Mouse (Mus musculus): ENCODE measurements at regions not wholly inside any gene's neighbourhood (a gene's known extent, or its start where the extent isn't known, plus 50 kb on each side); places are given as distances from the start of the nearest gene placed in this dataset.

DNA sequence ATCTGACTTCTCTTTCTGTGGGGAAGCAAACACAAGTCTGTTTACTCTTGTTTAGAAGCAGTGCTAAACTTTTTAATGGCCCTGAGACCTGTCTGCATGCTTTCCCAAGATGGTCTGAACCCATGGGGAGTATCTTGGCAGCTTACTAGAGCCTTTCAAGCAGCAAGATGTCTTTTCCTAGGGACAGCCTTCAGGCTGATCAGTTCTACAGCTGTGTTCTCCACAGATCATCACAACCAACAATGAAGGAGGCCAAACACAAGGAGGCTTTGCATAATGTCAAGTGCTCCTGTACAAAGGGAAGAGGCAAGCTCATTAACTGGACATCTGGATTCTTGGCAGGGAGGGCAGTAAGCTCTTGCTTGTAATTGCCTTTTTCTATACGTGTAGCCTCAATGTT is 641.0 kb downstream of the Nedd1 start:
- DNase-seq (ENCODE audit: low spot score): peak; percentile 48
- H3K4me1 ChIP-seq: peaks cover 69% of the 10 kb centered on the region

GRCm38 (mm10) chr10:92079421-92079820 is 642.8 kb downstream of the Nedd1 start:
- Histone ChIP-seq H3K27ac (replicated peaks) (peak overlapping the region; percentile 68), H3K4me1 (peaks cover 87% of the 10 kb centered on the region), H3K27me3 (ENCODE audit: low read depth, poor library complexity, severe bottlenecking) (peaks cover 56% of the 10 kb centered on the region), H3K9me3 (replicated peaks) (no peaks in the 10 kb centered on the region), H3K4me3 (no peak overlapping the region), H3K36me3 (peaks cover 29% of the 10 kb centered on the region)
- 10% methylated on average over 4 of the region's 4 CpGs for WGBS
- DNase-seq (ENCODE audit: low spot score): peak; percentile 62

More for the DNA sequence above, 641.0 kb downstream of the Nedd1 start:
- H3K36me3 ChIP-seq: peaks cover 47% of the 10 kb centered on the region
- peak overlapping the region; percentile 81 for H3K27ac ChIP-seq (replicated peaks)
- no peak overlapping the region for H3K4me3 ChIP-seq
- no peaks in the 10 kb centered on the region for H3K9me3 ChIP-seq (replicated peaks)
- peaks cover 60% of the 10 kb centered on the region for H3K27me3 ChIP-seq (ENCODE audit: low read depth, poor library complexity, severe bottlenecking)
- 12% methylated on average over 1 of the region's 1 CpGs for WGBS

DNA sequence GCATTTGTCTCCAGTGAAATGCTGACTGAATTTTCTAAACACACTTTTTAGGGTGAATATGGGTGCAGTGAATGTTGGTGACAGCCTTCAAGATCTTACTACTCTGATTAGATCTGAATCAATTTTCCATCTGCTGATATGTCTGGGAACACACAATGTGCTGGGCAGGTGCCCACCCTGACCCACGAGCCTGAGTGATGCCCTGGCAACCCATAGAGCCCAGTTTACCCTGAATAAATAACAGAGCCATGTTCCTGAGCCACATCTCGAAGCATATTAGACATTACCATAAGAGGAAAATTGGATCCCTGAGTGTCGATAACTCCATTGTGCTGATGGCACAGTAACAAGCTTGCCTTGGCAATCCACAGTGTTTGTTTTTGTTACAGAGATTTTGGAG is 644.9 kb downstream of the Nedd1 start:
- Histone ChIP-seq H3K4me1 (peaks cover 95% of the 10 kb centered on the region), H3K27me3 (ENCODE audit: low read depth, poor library complexity, severe bottlenecking) (peaks cover 41% of the 10 kb centered on the region), H3K27ac (replicated peaks) (peak overlapping the region; percentile 79), H3K9me3 (replicated peaks) (no peaks in the 10 kb centered on the region), H3K4me3 (no peak overlapping the region), H3K36me3 (peaks cover 19% of the 10 kb centered on the region)
- no peak for DNase-seq (ENCODE audit: low spot score)
- WGBS: 73% methylated on average over 3 of the region's 3 CpGs

- 20% methylated on average over 3 of the region's 3 CpGs for WGBS
- H3K27me3 ChIP-seq (ENCODE audit: low read depth, poor library complexity, severe bottlenecking): peaks cover 36% of the 10 kb centered on the region
- peak overlapping the region; percentile 79 for H3K27ac ChIP-seq (replicated peaks)
- H3K4me3 ChIP-seq: no peak overlapping the region
- no peaks in the 10 kb centered on the region for H3K9me3 ChIP-seq (replicated peaks)
- peaks cover 21% of the 10 kb centered on the region for H3K36me3 ChIP-seq
- peaks cover 90% of the 10 kb centered on the region for H3K4me1 ChIP-seq
- DNase-seq (ENCODE audit: low spot score): peak; percentile 21
Measured at GRCm38 (mm10) chr10:92076754-92077153, 645.5 kb downstream of the Nedd1 start.

- WGBS: 24% methylated on average over 8 of the region's 8 CpGs
- peaks cover 36% of the 10 kb centered on the region for H3K27me3 ChIP-seq (ENCODE audit: low read depth, poor library complexity, severe bottlenecking)
- peak overlapping the region; percentile 79 for H3K27ac ChIP-seq (replicated peaks)
- DNase-seq (ENCODE audit: low spot score): no peak
- no peak overlapping the region for H3K4me3 ChIP-seq
- H3K4me1 ChIP-seq: peaks cover 77% of the 10 kb centered on the region
- peaks cover 34% of the 10 kb centered on the region for H3K36me3 ChIP-seq
- H3K9me3 ChIP-seq (replicated peaks): no peaks in the 10 kb centered on the region
Measured at GRCm38 (mm10) chr10:92075469-92075868, 646.8 kb downstream of the Nedd1 start.

- H3K4me3 ChIP-seq: no peak overlapping the region
- H3K27me3 ChIP-seq (ENCODE audit: low read depth, poor library complexity, severe bottlenecking): peaks cover 36% of the 10 kb centered on the region
- peak overlapping the region; percentile 79 for H3K27ac ChIP-seq (replicated peaks)
- H3K9me3 ChIP-seq (replicated peaks): no peaks in the 10 kb centered on the region
- peaks cover 40% of the 10 kb centered on the region for H3K36me3 ChIP-seq
- 82% methylated on average over 11 of the region's 11 CpGs for WGBS
- peaks cover 71% of the 10 kb centered on the region for H3K4me1 ChIP-seq
- no peak for DNase-seq (ENCODE audit: low spot score)
Measured at GRCm38 (mm10) chr10:92074698-92075394, 647.4 kb downstream of the Nedd1 start.

- peak; percentile 35 for DNase-seq (ENCODE audit: low spot score)
- H3K4me3 ChIP-seq: no peak overlapping the region
- 30% methylated on average over 5 of the region's 5 CpGs for WGBS
- peaks cover 48% of the 10 kb centered on the region for H3K36me3 ChIP-seq
- peak overlapping the region; percentile 79 for H3K27ac ChIP-seq (replicated peaks)
- no peaks in the 10 kb centered on the region for H3K9me3 ChIP-seq (replicated peaks)
- H3K27me3 ChIP-seq (ENCODE audit: low read depth, poor library complexity, severe bottlenecking): peaks cover 36% of the 10 kb centered on the region
- H3K4me1 ChIP-seq: peaks cover 62% of the 10 kb centered on the region
Measured at GRCm38 (mm10) chr10:92073873-92074390, 648.3 kb downstream of the Nedd1 start.

GRCm38 (mm10) chr10:92044783-92045182 is 677.4 kb downstream of the Nedd1 start:
- H3K4me3 ChIP-seq: no peak overlapping the region
- DNase-seq (ENCODE audit: low spot score): no peak
- H3K27ac ChIP-seq (replicated peaks): no peak overlapping the region
- no peaks in the 10 kb centered on the region for H3K27me3 ChIP-seq (ENCODE audit: low read depth, poor library complexity, severe bottlenecking)
- peaks cover 5% of the 10 kb centered on the region; the same call in 1 of the 2 replicates for H3K4me1 ChIP-seq
- no peaks in the 10 kb centered on the region for H3K9me3 ChIP-seq (replicated peaks)
- H3K36me3 ChIP-seq: no peaks in the 10 kb centered on the region

GRCm38 (mm10) chr10:92036176-92036575 is 686.0 kb downstream of the Nedd1 start:
- Histone ChIP-seq H3K9me3 (replicated peaks) (no peaks in the 10 kb centered on the region), H3K4me1 (peaks cover 3% of the 10 kb centered on the region; the same call in 1 of the 2 replicates), H3K27ac (replicated peaks) (no peak overlapping the region), H3K36me3 (no peaks in the 10 kb centered on the region), H3K27me3 (ENCODE audit: low read depth, poor library complexity, severe bottlenecking) (no peaks in the 10 kb centered on the region), H3K4me3 (no peak overlapping the region)
- no peak for DNase-seq (ENCODE audit: low spot score)
- WGBS: 65% methylated on average over 3 of the region's 3 CpGs

- H3K36me3 ChIP-seq: no peaks in the 10 kb centered on the region
- DNase-seq (ENCODE audit: low spot score): no peak
- no peak overlapping the region for H3K27ac ChIP-seq (replicated peaks)
- 90% methylated on average over 4 of the region's 4 CpGs for WGBS
- no peaks in the 10 kb centered on the region for H3K9me3 ChIP-seq (replicated peaks)
- no peaks in the 10 kb centered on the region for H3K27me3 ChIP-seq (ENCODE audit: low read depth, poor library complexity, severe bottlenecking)
- no peak overlapping the region for H3K4me3 ChIP-seq
- H3K4me1 ChIP-seq: no peaks in the 10 kb centered on the region
Measured at GRCm38 (mm10) chr10:92030221-92030620, 692.0 kb downstream of the Nedd1 start.

DNA sequence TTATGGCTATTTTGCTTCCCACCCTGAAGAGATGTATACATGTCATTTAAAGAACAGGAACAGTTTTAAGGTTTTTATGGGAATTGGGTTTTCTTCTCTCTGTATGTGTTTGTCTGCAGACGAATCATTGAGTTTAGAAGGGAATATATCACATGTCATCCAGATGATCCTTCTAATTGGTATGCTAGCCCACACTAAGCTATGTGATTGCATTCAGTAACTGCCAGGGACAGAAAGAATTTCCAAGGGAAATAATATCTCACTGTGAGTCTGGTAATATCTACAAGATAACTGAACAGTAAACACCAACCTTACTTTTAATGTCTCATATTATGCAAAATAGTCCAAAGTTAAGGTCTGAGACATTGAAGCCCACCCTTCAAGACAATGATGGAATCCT is 698.0 kb downstream of the Nedd1 start:
- Histone ChIP-seq H3K4me3 (no peak overlapping the region), H3K27ac (replicated peaks) (no peak overlapping the region), H3K36me3 (no peaks in the 10 kb centered on the region), H3K27me3 (ENCODE audit: low read depth, poor library complexity, severe bottlenecking) (no peaks in the 10 kb centered on the region), H3K9me3 (replicated peaks) (no peaks in the 10 kb centered on the region), H3K4me1 (no peaks in the 10 kb centered on the region)
- no peak for DNase-seq (ENCODE audit: low spot score)
- WGBS: 83% methylated on average over 1 of the region's 1 CpGs

GRCm38 (mm10) chr10:92021036-92021435 is 701.2 kb downstream of the Nedd1 start:
- WGBS: 91% methylated on average over 1 of the region's 1 CpGs
- peaks cover 4% of the 10 kb centered on the region; the same call in 1 of the 2 replicates for H3K4me1 ChIP-seq
- H3K4me3 ChIP-seq: no peak overlapping the region
- DNase-seq (ENCODE audit: low spot score): no peak
- H3K27me3 ChIP-seq (ENCODE audit: low read depth, poor library complexity, severe bottlenecking): no peaks in the 10 kb centered on the region
- H3K27ac ChIP-seq (replicated peaks): no peak overlapping the region
- H3K9me3 ChIP-seq (replicated peaks): no peaks in the 10 kb centered on the region
- H3K36me3 ChIP-seq: no peaks in the 10 kb centered on the region

DNA sequence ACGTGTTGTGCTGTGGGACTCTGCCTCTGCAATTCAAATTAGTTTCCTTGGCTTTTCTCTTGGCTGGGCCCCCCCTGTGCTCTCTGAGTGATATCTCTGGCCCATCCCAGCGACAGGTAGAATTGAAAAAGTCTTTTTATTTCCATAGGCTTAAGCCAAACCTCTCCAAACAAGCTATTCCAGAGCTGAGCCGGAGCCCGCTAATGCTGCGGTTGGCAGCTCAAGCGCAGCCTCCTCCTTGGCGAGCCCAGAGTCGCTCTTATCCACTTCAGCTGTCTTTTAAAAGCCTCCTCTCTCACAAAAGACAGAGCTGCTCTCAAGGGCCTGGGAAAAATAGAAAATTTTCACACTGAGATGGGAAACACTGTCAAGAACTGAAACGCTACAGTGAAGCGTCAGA is 712.7 kb downstream of the Nedd1 start:
- H3K4me3 ChIP-seq: peak overlapping the region; percentile 26
- peaks cover 45% of the 10 kb centered on the region for H3K4me1 ChIP-seq
- no peaks in the 10 kb centered on the region for H3K9me3 ChIP-seq (replicated peaks)
- no peaks in the 10 kb centered on the region for H3K27me3 ChIP-seq (ENCODE audit: low read depth, poor library complexity, severe bottlenecking)
- H3K27ac ChIP-seq (replicated peaks): peak overlapping the region; percentile 66
- peak; percentile 51 for DNase-seq (ENCODE audit: low spot score)
- no peaks in the 10 kb centered on the region for H3K36me3 ChIP-seq
- 14% methylated on average over 10 of the region's 10 CpGs for WGBS

All from midbrain, embryonic 10.5 days (tissue).